Mouse (Mus musculus): ENCODE measurements around the gene Gm43552.
A peak's percentile ranks its signal among the peaks of the same experiment; 100 is the strongest.

- TF ChIP-seq CTCF (IDR thresholded peaks at IDR 0.05) (peak; percentile 56), EP300 (IDR thresholded peaks at IDR 0.05) (no peak)
Measured at GRCm38 (mm10) chr5:65478224-65478623, 14.4 kb downstream of the Gm43552 start.
